ENCODE assay signal across 12 mouse cellular contexts in the genomic region with DNA sequence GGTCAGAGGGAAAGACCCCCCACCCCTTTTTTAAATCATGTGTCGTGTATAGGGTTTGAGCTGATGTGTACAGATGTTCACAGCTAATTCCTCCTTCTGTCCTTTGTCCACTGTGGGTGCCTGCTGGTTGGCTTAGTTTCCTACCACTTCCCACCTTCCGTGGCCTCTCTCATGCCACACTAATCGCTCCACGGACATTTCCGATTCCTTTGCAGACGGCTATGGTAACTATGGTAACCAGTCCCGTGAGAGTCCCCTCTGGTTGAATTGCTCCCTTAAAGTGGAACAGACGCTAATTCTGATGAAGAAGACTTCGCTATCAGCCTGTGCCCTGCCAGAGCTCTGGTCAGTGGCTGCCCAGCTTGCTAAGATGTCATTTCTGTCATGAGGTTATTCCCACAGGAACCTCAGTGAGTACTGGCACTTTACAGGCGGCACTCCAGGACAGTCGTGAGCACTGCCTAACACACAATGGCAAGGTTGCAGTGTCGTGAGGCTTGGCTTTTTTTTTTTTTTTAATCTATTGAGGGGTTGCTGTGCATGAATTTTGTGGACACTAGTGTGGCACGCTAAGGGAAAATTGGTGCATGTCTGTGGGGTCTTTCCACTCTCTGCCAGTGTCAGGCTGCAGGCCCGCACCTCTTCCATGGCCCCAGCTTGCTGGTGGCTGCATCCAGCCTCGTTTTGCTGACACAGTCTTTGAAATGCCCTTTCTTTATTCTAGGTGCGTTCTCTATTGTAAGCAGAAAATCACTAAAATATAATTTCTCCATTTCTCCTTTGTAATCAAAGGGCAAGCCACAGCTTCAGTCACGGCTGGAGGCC.
DNase-seq lines count a peak whose midpoint lies in the region; ATAC-seq and TF ChIP-seq lines count a peak whose summit lies in the region.
"Had no signal": no experiment of that assay in that cellular context is flagged by ENCODE, and none has a peak within 500 bp of the region (broad histone marks: within the 10 kb centered on the region; RNA-seq: fewer than 3 reads in every experiment).

No protein-coding gene starts in this region.

- H3K9me3 ChIP-seq in kidney, postnatal 0 days (replicated peaks; ENCODE audit: low read length): no peaks in the 10 kb centered on the region
- no peaks in the 10 kb centered on the region for H3K9me3 ChIP-seq in kidney, embryonic 15.5 days (replicated peaks)
- H3K9me3 ChIP-seq in hindbrain, embryonic 10.5 days: no peaks in the 10 kb centered on the region
- peaks cover 2% of the 10 kb centered on the region; the same call in 1 of the 2 replicates for H3K9me3 ChIP-seq in midbrain, embryonic 16.5 days (replicated peaks; ENCODE audit: control insufficient read depth, low read length, poor library complexity, severe bottlenecking)
- H3K9me3 ChIP-seq in liver, embryonic 11.5 days (ENCODE audit: control insufficient read depth, low read length): 0 out of 2 replicates have a peak, but pooled peaks cover 3% of the 10 kb centered on the region
- H3K9me3 ChIP-seq: liver, embryonic 15.5 days; stomach, embryonic 15.5 days had no signal

- H3K4me1 ChIP-seq in kidney, postnatal 0 days (replicated peaks; ENCODE audit: insufficient read depth, low read length): peaks cover 4% of the 10 kb centered on the region; the same call in 1 of the 2 replicates
- H3K4me1 ChIP-seq in kidney, embryonic 15.5 days: peaks cover 7% of the 10 kb centered on the region
- H3K4me1 ChIP-seq in hindbrain, embryonic 10.5 days (replicated peaks): peaks cover 10% of the 10 kb centered on the region
- H3K4me1 ChIP-seq in midbrain, embryonic 16.5 days (ENCODE audit: control insufficient read depth, insufficient read depth, low read length): peaks cover 14% of the 10 kb centered on the region
- H3K4me1 ChIP-seq in liver, embryonic 11.5 days (replicated peaks; ENCODE audit: control insufficient read depth, insufficient read depth, low read length): no peaks in the 10 kb centered on the region
- H3K4me1 ChIP-seq: liver, embryonic 15.5 days; stomach, embryonic 15.5 days had no signal

- 53% methylated on average over 17 of the region's 17 CpGs for WGBS in kidney, postnatal 0 days
- WGBS in kidney, embryonic 15.5 days: 63% methylated on average over 17 of the region's 17 CpGs
- 36% methylated on average over 17 of the region's 17 CpGs for WGBS in hindbrain, embryonic 10.5 days
- 12% methylated on average over 17 of the region's 17 CpGs for WGBS in midbrain, embryonic 16.5 days
- 82% methylated on average over 17 of the region's 17 CpGs for WGBS in liver, embryonic 11.5 days

- H3K9ac ChIP-seq in kidney, postnatal 0 days (ENCODE audit: low read depth, low read length): no peak overlapping the region
- H3K9ac ChIP-seq in kidney, embryonic 15.5 days: no peak overlapping the region
- peak overlapping the region; percentile 44 for H3K9ac ChIP-seq in midbrain, embryonic 16.5 days (ENCODE audit: low read depth, low read length)
- no peak overlapping the region for H3K9ac ChIP-seq in liver, embryonic 11.5 days (ENCODE audit: low read depth, low read length)
- H3K9ac ChIP-seq: liver, embryonic 15.5 days; stomach, embryonic 15.5 days had no signal

- H3K27me3 ChIP-seq in kidney, postnatal 0 days (ENCODE audit: insufficient read depth, low read length): no peaks in the 10 kb centered on the region
- no peaks in the 10 kb centered on the region for H3K27me3 ChIP-seq in kidney, embryonic 15.5 days
- no peaks in the 10 kb centered on the region for H3K27me3 ChIP-seq in hindbrain, embryonic 10.5 days (ENCODE audit: insufficient read depth, poor library complexity, severe bottlenecking)
- H3K27me3 ChIP-seq in midbrain, embryonic 16.5 days (ENCODE audit: control insufficient read depth, insufficient read depth, low read depth, low read length): no peaks in the 10 kb centered on the region
- no peaks in the 10 kb centered on the region for H3K27me3 ChIP-seq in liver, embryonic 11.5 days (replicated peaks; ENCODE audit: control insufficient read depth, insufficient read depth, low read length)
- H3K27me3 ChIP-seq: CH12.LX; liver, embryonic 15.5 days; stomach, embryonic 15.5 days had no signal

- H3K36me3 ChIP-seq in kidney, postnatal 0 days (ENCODE audit: insufficient read depth, low read length): no peaks in the 10 kb centered on the region
- H3K36me3 ChIP-seq in kidney, embryonic 15.5 days: no peaks in the 10 kb centered on the region
- H3K36me3 ChIP-seq in hindbrain, embryonic 10.5 days: no peaks in the 10 kb centered on the region
- H3K36me3 ChIP-seq in midbrain, embryonic 16.5 days (ENCODE audit: control insufficient read depth, insufficient read depth, low read length): no peaks in the 10 kb centered on the region
- H3K36me3 ChIP-seq in liver, embryonic 11.5 days (ENCODE audit: control insufficient read depth, insufficient read depth, low read length): no peaks in the 10 kb centered on the region
- H3K36me3 ChIP-seq: liver, embryonic 15.5 days; stomach, embryonic 15.5 days had no signal

- no peak overlapping the region for H3K4me2 ChIP-seq in kidney, postnatal 0 days (ENCODE audit: low read length)
- no peak overlapping the region for H3K4me2 ChIP-seq in kidney, embryonic 15.5 days
- H3K4me2 ChIP-seq in midbrain, embryonic 16.5 days (ENCODE audit: low read length): peak overlapping the region; percentile 35
- H3K4me2 ChIP-seq in liver, embryonic 11.5 days: no peak overlapping the region
- H3K4me2 ChIP-seq: liver, embryonic 15.5 days; stomach, embryonic 15.5 days had no signal

- peak; percentile 25 for DNase-seq in kidney, postnatal 0 days (ENCODE audit: low spot score)
- DNase-seq in embryo, embryonic 11 days: peak; percentile 77
- DNase-seq in hindbrain, embryonic 10.5 days (ENCODE audit: low spot score): peak; percentile 66
- DNase-seq in B cell, adult 2 months: no peak
- DNase-seq in liver, embryonic 11.5 days (ENCODE audit: low spot score): no peak
- DNase-seq in layer of hippocampus, postnatal 14 days (ENCODE audit: low spot score in 2 of 2): no peak
- DNase-seq: adrenal gland, postnatal 36 days had no signal

- TF ChIP-seq CTCF in kidney, postnatal 0 days (IDR thresholded peaks at IDR 0.05; ENCODE audit: low read depth): no peak

- no peak overlapping the region for H3K4me3 ChIP-seq in kidney, postnatal 0 days (replicated peaks; ENCODE audit: low read depth, low read length)
- H3K4me3 ChIP-seq in kidney, embryonic 15.5 days (replicated peaks): no peak overlapping the region
- no peak overlapping the region for H3K4me3 ChIP-seq in hindbrain, embryonic 10.5 days
- peak overlapping the region; percentile 6; the same call in 1 of the 2 replicates for H3K4me3 ChIP-seq in midbrain, embryonic 16.5 days (ENCODE audit: low read depth, low read length)
- H3K4me3 ChIP-seq in liver, embryonic 11.5 days (ENCODE audit: low read depth, low read length): no peak overlapping the region
- H3K4me3 ChIP-seq: liver, embryonic 15.5 days; stomach, embryonic 15.5 days had no signal

- ATAC-seq in kidney, postnatal 0 days (replicated peaks; ENCODE audit: low FRiP score, low read depth): no peak
- no peak for ATAC-seq in kidney, embryonic 15.5 days (replicated peaks; ENCODE audit: low FRiP score)
- peak; percentile 87 for ATAC-seq in midbrain, embryonic 16.5 days
- no peak for ATAC-seq in liver, embryonic 11.5 days (replicated peaks; ENCODE audit: low FRiP score)

- H3K27ac ChIP-seq in kidney, postnatal 0 days: no peak overlapping the region
- H3K27ac ChIP-seq in kidney, embryonic 15.5 days: no peak overlapping the region
- peak overlapping the region; percentile 84 for H3K27ac ChIP-seq in hindbrain, embryonic 10.5 days
- H3K27ac ChIP-seq in midbrain, embryonic 16.5 days (ENCODE audit: low read length): peak overlapping the region; percentile 58
- H3K27ac ChIP-seq in liver, embryonic 11.5 days (ENCODE audit: low read depth, low read length): no peak overlapping the region
- H3K27ac ChIP-seq: liver, embryonic 15.5 days; stomach, embryonic 15.5 days had no signal

Comparison
In these comparisons a context has a peak if more than half of its experiments do, and no peak if none do; other contexts are left out.
1. DNase-seq: peak in kidney, postnatal 0 days (single experiment), embryo, embryonic 11 days (single experiment) and hindbrain, embryonic 10.5 days (single experiment); none in B cell, adult 2 months (0 of 2), liver, embryonic 11.5 days (single experiment) and layer of hippocampus, postnatal 14 days (0 of 2).
2. H3K27ac ChIP-seq: peak in hindbrain, embryonic 10.5 days (single experiment) and midbrain, embryonic 16.5 days (single experiment); none in kidney, postnatal 0 days (single experiment), kidney, embryonic 15.5 days (single experiment) and liver, embryonic 11.5 days (single experiment).